Mouse (Mus musculus) liver, embryonic 14.5 days (tissue): Measurements from ENCODE around the gene Pum2. TPM values are rescaled to one million over a fixed set of nuclear protein-coding genes. Genes with fewer than 3 reads are reported as not detected.
A peak's percentile ranks its signal among the peaks of the same experiment; 100 is the strongest.

Source experiments
- ATAC-seq: fragments of 200-750 bp; cut with Nextera tagmentation; 2 replicates; pipeline ENCODE4 v1.8.0; 2017; ENCODE audit warnings: moderate number of reproducible peaks, mild to moderate bottlenecking, moderate library complexity; ENCODE audit not compliant: insufficient read depth
- DNase-seq, 3 experiments: peaks; one replicate each; pipeline ENCODE4 v3.0.0-alpha.2; 2012 to 2013; ENCODE audit warnings: low read depth in 3 of 3, low spot score in 3 of 3
- H3K27ac ChIP-seq: fragments of 300-500 bp; sonication (generic); 2 replicates; pipeline ENCODE4 v1.5.1; 2014; ENCODE audit warnings: moderate library complexity, mild to moderate bottlenecking, control low read depth, inconsistent platforms
- H3K27me3 ChIP-seq: fragments of 300-500 bp; sonication (generic); 2 replicates; pipeline ENCODE4 v1.6.1; 2014; ENCODE audit warnings: mild to moderate bottlenecking, low read length, moderate library complexity; ENCODE audit not compliant: control insufficient read depth, insufficient read depth
- H3K36me3 ChIP-seq: fragments of 300-500 bp; sonication (generic); replicated peaks from 2 replicates; pipeline ENCODE4 v1.6.1; 2014; ENCODE audit warnings: low read depth; ENCODE audit not compliant: control insufficient read depth, insufficient read depth
- H3K4me1 ChIP-seq, 2 experiments: fragments of 200-500 bp in 1 of 2; fragments of 300-500 bp in 1 of 2; sonication (generic) in 1 of 2; replicated peaks; 2 replicates each; pipeline ENCODE4 v1.6.1; 2012 to 2014; ENCODE audit warnings: antibody characterized with exemption in 1 of 2, inconsistent platforms in 1 of 2, low read length in 1 of 2; ENCODE audit not compliant: control insufficient read depth in 2 of 2, insufficient read depth in 2 of 2
- H3K4me2 ChIP-seq: fragments of 300-500 bp; sonication (generic); 2 replicates; pipeline ENCODE4 v1.6.1; 2014; ENCODE audit warnings: low read depth, mild to moderate bottlenecking, control low read depth, moderate library complexity
- H3K4me3 ChIP-seq, 2 experiments: fragments of 200-500 bp in 1 of 2; fragments of 300-500 bp in 1 of 2; sonication (generic) in 1 of 2; 2 replicates each; pipeline ENCODE4 v1.5.1; 2012 to 2014; ENCODE audit warnings: low read depth in 2 of 2, low read length in 2 of 2, mild to moderate bottlenecking in 2 of 2, control low read depth in 1 of 2, inconsistent platforms in 1 of 2, moderate library complexity in 1 of 2; ENCODE audit not compliant: insufficient read depth in 1 of 2
- H3K9ac ChIP-seq: fragments of 300-500 bp; sonication (generic); replicated peaks from 2 replicates; pipeline ENCODE4 v1.6.1; 2014; ENCODE audit warnings: mild to moderate bottlenecking, control low read depth, moderate library complexity
- H3K9me3 ChIP-seq: fragments of 300-500 bp; sonication (generic); 2 replicates; pipeline ENCODE4 v1.6.1; 2016; ENCODE audit warnings: low read length, mixed read lengths; ENCODE audit not compliant: control insufficient read depth
- CTCF ChIP-seq: IDR thresholded peaks from 2 replicates; pipeline ENCODE4 v1.5.1; 2016; ENCODE audit warnings: antibody characterized with exemption, low read depth, control low read depth
- EP300 ChIP-seq: IDR thresholded peaks from 2 replicates; pipeline ENCODE4 v1.6.1; 2016; ENCODE audit warnings: antibody characterized with exemption, low read depth
- WGBS: fragments of 180-500 bp; shearing (Covaris S2); extraction: QIAGEN DNeasy Blood & Tissue Kit; methylation state at CpG from one replicate; pipeline ENCODE4 v1.1.7; 2014; ENCODE audit not compliant: insufficient replicate concordance; 5-methylcytosine and 5-hydroxymethylcytosine counted together
- polyA plus RNA-seq, 2 experiments: library from polyadenylated mRNA; depleted of rRNA in 1 of 2; stranded (reverse) in 1 of 2; unstranded in 1 of 2; fragments of >200 nt; fragmentation: Nextera tagmentation in 1 of 2; extraction: Ambion mirVana in 1 of 2; gene quantifications; 2 replicates each; pipeline versions ENCODE4 v1.2.1 to v1.2.3; 2012 to 2014

Pum2 gene
- polyA plus RNA-seq, 2 experiments = 18.4 to 20.6 TPM

DNA sequence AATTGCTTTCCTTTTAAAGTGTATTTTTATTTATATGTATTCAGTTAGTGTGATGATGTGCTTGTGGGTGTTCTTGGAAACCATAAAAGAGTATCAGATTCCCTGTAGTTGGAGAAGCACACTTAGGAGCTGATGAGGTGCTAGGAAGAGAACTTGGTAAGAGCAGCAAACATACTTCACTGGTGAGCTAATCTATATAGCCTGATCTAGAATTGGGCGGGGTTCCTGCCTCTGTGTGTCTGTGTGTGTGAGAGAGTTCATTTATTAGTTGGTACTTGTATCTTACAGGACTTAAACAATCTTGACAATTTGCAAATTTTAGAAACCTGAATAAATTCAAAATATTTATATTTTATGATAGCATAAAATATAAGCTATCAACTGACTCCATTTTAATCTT lies 42.2 kb downstream of the Pum2 start:
- 0 out of 2 replicates have a peak, but pooled peaks have one; percentile 48 for ATAC-seq
- TF ChIP-seq CTCF (no peak), EP300 (no peak)
- Histone ChIP-seq H3K36me3 (peaks cover 13% of the 10 kb centered on the region), H3K4me2 (no peak overlapping the region), H3K9me3 (no peaks in the 10 kb centered on the region), H3K4me3 (no peak overlapping the region), H3K9ac (no peak overlapping the region), H3K4me1 (peaks cover 0 to 2% of the 10 kb centered on the region in 2 experiments; a peak in 1 of 4 replicates), H3K27me3 (no peaks in the 10 kb centered on the region), H3K27ac (no peak overlapping the region)
- WGBS = 31% methylated on average over 1 of the region's 1 CpGs
- DNase-seq = peak in 1 of 3 experiments; percentile 9

- H3K27me3 ChIP-seq = no peaks in the 10 kb centered on the region
- H3K36me3 ChIP-seq = peaks cover 44% of the 10 kb centered on the region
- no peak overlapping the region for H3K27ac ChIP-seq
- TF ChIP-seq CTCF = no peak; the same call in 1 of the 2 replicates
- no peak for TF ChIP-seq EP300
- no peak overlapping the region for H3K4me2 ChIP-seq
- no peak for DNase-seq
- H3K9me3 ChIP-seq = no peaks in the 10 kb centered on the region
- no peaks in the 10 kb centered on the region for H3K4me1 ChIP-seq
- 59% methylated on average over 1 of the region's 1 CpGs for WGBS
- ATAC-seq = no peak
- no peak overlapping the region for H3K4me3 ChIP-seq
- H3K9ac ChIP-seq = no peak overlapping the region
These were observed 53.0 kb downstream of the Pum2 start for GRCm38 (mm10) chr12:8726890-8727289.

GRCm38 (mm10) chr12:8728739-8729138 lies 54.8 kb downstream of the Pum2 start:
- DNase-seq = no peak
- WGBS = 86% methylated on average over 2 of the region's 2 CpGs
- H3K4me2 ChIP-seq = no peak overlapping the region
- no peak overlapping the region for H3K27ac ChIP-seq
- H3K9ac ChIP-seq = no peak overlapping the region
- H3K9me3 ChIP-seq = no peaks in the 10 kb centered on the region
- no peak overlapping the region for H3K4me3 ChIP-seq
- no peaks in the 10 kb centered on the region for H3K27me3 ChIP-seq
- ATAC-seq = no peak
- H3K36me3 ChIP-seq = peaks cover 41% of the 10 kb centered on the region
- no peaks in the 10 kb centered on the region for H3K4me1 ChIP-seq
- TF ChIP-seq CTCF (no peak), EP300 (no peak)

DNA sequence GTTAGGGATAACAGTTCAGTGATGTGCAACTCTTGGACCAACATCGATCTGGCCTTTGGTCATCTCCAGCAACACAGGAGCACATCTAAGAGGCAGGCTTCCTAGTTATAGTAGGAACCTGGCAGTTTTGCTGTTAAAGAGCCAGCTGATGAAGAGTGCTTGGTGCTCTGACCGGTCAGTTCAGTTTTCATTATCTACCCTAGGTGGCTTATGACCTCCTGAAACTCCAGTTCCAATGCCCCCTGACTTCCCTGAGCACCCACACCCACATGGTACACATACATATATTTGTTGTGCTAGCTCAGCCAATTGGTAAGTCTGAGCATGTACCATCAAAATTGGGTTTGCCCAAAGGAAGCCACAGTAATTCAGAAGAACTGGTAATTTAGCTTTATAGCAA lies 79.7 kb downstream of the Pum2 start:
- ATAC-seq (no peak), DNase-seq (no peak)
- Histone ChIP-seq H3K9me3 (no peaks in the 10 kb centered on the region), H3K27ac (no peak overlapping the region), H3K27me3 (no peaks in the 10 kb centered on the region), H3K4me1 (no peaks in the 10 kb centered on the region), H3K4me2 (no peak overlapping the region), H3K36me3 (peaks cover 28% of the 10 kb centered on the region), H3K4me3 (no peak overlapping the region), H3K9ac (no peak overlapping the region)
- no peak for TF ChIP-seq EP300
- TF ChIP-seq CTCF = no peak
- 90% methylated on average over 2 of the region's 2 CpGs for WGBS

GRCm38 (mm10) chr12:8754116-8754515 lies 80.2 kb downstream of the Pum2 start:
- H3K36me3 ChIP-seq = peaks cover 24% of the 10 kb centered on the region
- no peak overlapping the region for H3K27ac ChIP-seq
- H3K27me3 ChIP-seq = no peaks in the 10 kb centered on the region
- H3K9me3 ChIP-seq = no peaks in the 10 kb centered on the region
- DNase-seq (no peak), ATAC-seq (no peak)
- H3K4me2 ChIP-seq = no peak overlapping the region
- 72% methylated on average over 4 of the region's 4 CpGs for WGBS
- no peak overlapping the region for H3K9ac ChIP-seq
- TF ChIP-seq CTCF (no peak), EP300 (no peak)
- no peak overlapping the region for H3K4me3 ChIP-seq
- no peaks in the 10 kb centered on the region for H3K4me1 ChIP-seq
